Mouse (Mus musculus) heart, adult 9 months (tissue): Measurements from ENCODE around the gene 1700012B07Rik.

Experiments
- DNase-seq, 2 experiments: peaks; one replicate each; pipeline ENCODE4 v3.0.0; 2022; ENCODE audit warnings: low spot score in 2 of 2

Gene 1700012B07Rik

DNA sequence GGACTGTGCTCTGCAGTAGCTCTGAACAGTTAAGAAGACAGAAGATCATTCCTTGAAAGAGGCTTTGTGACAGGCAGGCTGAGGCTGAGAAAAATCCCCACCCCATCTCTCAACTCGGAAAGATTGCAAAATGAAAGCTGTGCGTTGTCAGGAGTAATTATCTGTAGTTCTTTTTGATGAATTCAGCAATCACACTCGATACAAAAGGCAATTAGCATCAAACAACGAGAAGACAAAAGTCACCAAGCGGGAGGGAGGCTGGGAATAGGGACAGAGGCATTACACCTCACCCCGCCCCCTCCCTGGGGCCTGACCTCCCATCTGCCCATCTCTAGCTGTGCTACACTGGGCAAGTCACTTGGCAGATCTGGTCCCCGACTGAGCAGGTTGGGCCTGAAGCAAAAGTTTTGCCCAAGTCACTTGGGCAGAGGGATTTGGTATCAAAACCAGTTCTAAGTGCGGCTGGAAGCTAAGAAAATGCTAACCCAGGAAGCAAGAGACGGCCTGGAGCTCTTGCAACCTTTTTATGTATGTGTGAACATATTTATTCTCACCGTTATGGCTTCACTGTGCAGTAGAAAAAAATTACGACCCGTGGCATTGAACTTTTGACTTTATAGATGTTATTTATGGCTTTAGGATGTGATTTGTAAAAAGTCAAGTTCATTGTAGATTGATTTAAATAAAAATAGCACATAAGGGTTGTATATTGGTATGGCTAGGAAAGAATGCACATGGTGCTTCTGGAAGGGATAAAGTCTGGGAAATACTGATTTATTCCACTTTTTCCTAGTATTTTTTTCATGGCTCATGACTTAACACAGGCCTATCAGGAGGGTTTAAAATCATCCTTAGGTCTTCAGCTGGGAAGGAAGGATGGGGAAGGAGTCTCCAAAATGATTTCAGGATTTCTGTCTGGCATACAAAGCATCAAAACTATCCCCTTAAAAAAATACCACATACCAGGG is 75.9 kb downstream of the 1700012B07Rik start:
- no peak for DNase-seq

- no peak for DNase-seq
Measured at GRCm38 (mm10) chr11:109745210-109745609, 82.6 kb downstream of the 1700012B07Rik start.

- DNase-seq = no peak
Measured at GRCm38 (mm10) chr11:109737967-109738366, 89.9 kb downstream of the 1700012B07Rik start.
